Mouse (Mus musculus): Measurements from ENCODE around the gene Sema4d.

- peak; percentile 70 for TF ChIP-seq CTCF (conservative IDR thresholded peaks at IDR 0.05; ENCODE audit: low read length)
- TF ChIP-seq POU5F1 (IDR thresholded peaks at IDR 0.05; ENCODE audit: borderline replicate concordance, low read length) = no peak
Observed at GRCm38 (mm10) chr13:51830744-51831450, 37.4 kb upstream of the Sema4d start.

Measured in E14TG2a.4 (cell line).